Mouse (Mus musculus): ENCODE results near the gene Socs1. TPM values are rescaled to one million over a fixed set of nuclear protein-coding genes. Genes with fewer than 3 reads are reported as not detected.

Socs1 gene
- polyA plus RNA-seq, 1 experiment from 2014 or later = 2.5 TPM

DNA sequence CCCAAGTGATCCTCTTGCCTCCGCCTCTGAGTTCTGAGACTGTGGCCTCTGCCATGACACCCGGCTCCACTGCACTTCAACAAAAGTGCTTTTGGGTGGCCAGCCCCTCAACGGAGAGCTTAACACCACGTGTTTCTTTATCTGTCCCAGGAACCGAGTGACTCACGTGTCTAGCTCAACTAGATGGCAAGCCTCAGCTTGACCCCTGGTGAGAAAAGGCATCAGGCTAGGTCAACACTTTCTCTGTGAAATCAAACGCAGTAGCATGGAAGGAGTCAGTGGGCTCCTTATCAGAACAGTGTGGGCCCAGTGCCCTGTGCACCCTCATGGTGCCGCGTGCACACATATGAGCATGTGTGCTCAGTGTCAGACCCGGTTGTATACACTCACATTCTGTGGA lies 49.0 kb downstream of the Socs1 start:
- Histone ChIP-seq H3K9ac (ENCODE audit: low read length) (no peak overlapping the region), H3K27me3 (ENCODE audit: control insufficient read depth, insufficient read depth, low read length) (no peaks in the 10 kb centered on the region), H3K4me1 (ENCODE audit: control insufficient read depth, insufficient read depth, low read length) (no peaks in the 10 kb centered on the region), H3K4me3 (ENCODE audit: low read depth, low read length) (no peak overlapping the region), H3K36me3 (ENCODE audit: control insufficient read depth, insufficient read depth, low read length) (no peaks in the 10 kb centered on the region), H3K9me3 (ENCODE audit: control insufficient read depth, low read length) (no peaks in the 10 kb centered on the region), H3K4me2 (ENCODE audit: low read depth) (no peak overlapping the region), H3K27ac (ENCODE audit: low read depth, low read length) (no peak overlapping the region)
- 78% methylated on average over 10 of the region's 10 CpGs for WGBS
- DNase-seq (ENCODE audit: low spot score) = no peak
- ATAC-seq (ENCODE audit: insufficient read depth, low FRiP score, low TSS enrichment) = no peak

DNA sequence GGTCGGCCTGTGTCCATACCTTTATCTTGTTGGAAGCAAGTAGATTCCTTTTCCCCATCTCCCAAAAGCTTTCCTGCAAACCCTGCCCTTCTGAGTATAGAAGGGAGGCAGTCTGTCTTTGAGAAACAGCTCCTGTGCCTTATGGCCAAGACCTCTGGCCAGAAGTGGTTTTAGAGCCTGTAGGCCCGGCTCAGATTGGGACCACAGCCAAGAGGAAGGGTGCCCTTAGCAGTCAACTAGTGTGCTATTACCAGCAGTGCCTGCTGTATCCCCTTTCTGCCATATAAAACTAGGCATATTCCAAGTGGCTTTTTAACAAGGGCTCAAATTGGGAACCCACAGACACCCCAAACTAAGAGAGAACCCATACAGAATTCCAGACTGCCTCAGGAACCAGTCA lies 49.6 kb downstream of the Socs1 start:
- ATAC-seq (ENCODE audit: insufficient read depth, low FRiP score, low TSS enrichment) = no peak

DNA sequence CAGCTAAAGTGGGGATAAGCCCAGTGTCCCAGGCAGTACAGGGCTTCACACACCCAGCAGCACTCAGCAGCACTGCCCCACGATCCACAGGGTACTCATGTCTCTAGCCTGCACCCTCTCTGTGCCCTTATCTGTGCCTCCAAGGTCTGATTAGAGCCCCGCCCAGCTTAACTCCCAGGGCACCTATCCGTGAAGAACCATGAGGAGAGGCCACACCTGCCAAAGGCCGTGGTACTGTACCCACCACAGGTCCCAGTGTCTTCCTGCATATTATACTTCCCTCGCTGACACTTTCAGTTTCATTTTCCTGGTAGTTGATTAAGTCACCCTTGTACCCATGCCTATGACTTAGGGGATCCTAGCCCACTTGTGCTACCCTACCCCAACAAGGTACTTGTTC lies 52.9 kb downstream of the Socs1 start:
- H3K9ac ChIP-seq (ENCODE audit: low read length) = no peak overlapping the region
- H3K36me3 ChIP-seq (ENCODE audit: control insufficient read depth, insufficient read depth, low read length) = no peaks in the 10 kb centered on the region
- H3K4me3 ChIP-seq (ENCODE audit: low read depth, low read length) = no peak overlapping the region
- 92% methylated on average over 5 of the region's 5 CpGs for WGBS
- no peaks in the 10 kb centered on the region for H3K27me3 ChIP-seq (ENCODE audit: control insufficient read depth, insufficient read depth, low read length)
- no peaks in the 10 kb centered on the region for H3K9me3 ChIP-seq (ENCODE audit: control insufficient read depth, low read length)
- ATAC-seq (ENCODE audit: insufficient read depth, low FRiP score, low TSS enrichment) = no peak
- no peak for DNase-seq (ENCODE audit: low spot score)
- no peak overlapping the region for H3K27ac ChIP-seq (ENCODE audit: low read depth, low read length)
- H3K4me1 ChIP-seq (ENCODE audit: control insufficient read depth, insufficient read depth, low read length) = no peaks in the 10 kb centered on the region; the same call in 1 of the 2 replicates
- no peak overlapping the region for H3K4me2 ChIP-seq (ENCODE audit: low read depth)

More for the DNA sequence above, 49.6 kb downstream of the Socs1 start:
- no peak overlapping the region for H3K27ac ChIP-seq (ENCODE audit: low read depth, low read length)
- no peaks in the 10 kb centered on the region for H3K27me3 ChIP-seq (ENCODE audit: control insufficient read depth, insufficient read depth, low read length)
- no peak overlapping the region for H3K4me2 ChIP-seq (ENCODE audit: low read depth)
- no peak for DNase-seq (ENCODE audit: low spot score)
- H3K9ac ChIP-seq (ENCODE audit: low read length) = no peak overlapping the region
- no peaks in the 10 kb centered on the region for H3K36me3 ChIP-seq (ENCODE audit: control insufficient read depth, insufficient read depth, low read length)
- H3K9me3 ChIP-seq (ENCODE audit: control insufficient read depth, low read length) = no peaks in the 10 kb centered on the region
- no peaks in the 10 kb centered on the region for H3K4me1 ChIP-seq (ENCODE audit: control insufficient read depth, insufficient read depth, low read length)
- no peak overlapping the region for H3K4me3 ChIP-seq (ENCODE audit: low read depth, low read length)
- 91% methylated on average over 2 of the region's 2 CpGs for WGBS

Other genes with a start within 250 kb of the Socs1 start
- gene Dexi, start 242.5 kb downstream of the Socs1 start, polyA plus RNA-seq (2014; fragmentation: Nextera tagmentation; extraction: Ambion mirVana) = 24.1 and 28.2 TPM in 2 replicates
- gene Clec16a, start 240.2 kb downstream of the Socs1 start, polyA plus RNA-seq (2014; fragmentation: Nextera tagmentation; extraction: Ambion mirVana) = 41.4 and 44.0 TPM in 2 replicates
- gene Tnp2, start 3.1 kb upstream of the Socs1 start, polyA plus RNA-seq (2014; fragmentation: Nextera tagmentation; extraction: Ambion mirVana) = not detected in 2 replicates
- gene Prm3, start 5.4 kb upstream of the Socs1 start, polyA plus RNA-seq (2014; fragmentation: Nextera tagmentation; extraction: Ambion mirVana) = not detected in 2 replicates
- gene Prm2, start 10.6 kb upstream of the Socs1 start, polyA plus RNA-seq (2014; fragmentation: Nextera tagmentation; extraction: Ambion mirVana) = not detected in 2 replicates
- not detected in 2 replicates for gene Prm1, start 20.3 kb upstream of the Socs1 start, polyA plus RNA-seq (2014; fragmentation: Nextera tagmentation; extraction: Ambion mirVana)
- gene Gm11172, start 27.4 kb upstream of the Socs1 start, polyA plus RNA-seq (2014; fragmentation: Nextera tagmentation; extraction: Ambion mirVana) = not detected in 2 replicates
- gene Rmi2, start 49.5 kb upstream of the Socs1 start, polyA plus RNA-seq (2014; fragmentation: Nextera tagmentation; extraction: Ambion mirVana) = 2.5 and 3.6 TPM in 2 replicates

All from neural tube, embryonic 11.5 days (tissue).